Mouse (Mus musculus): ENCODE results near the gene Ift74. TPM values are rescaled to one million over a fixed set of nuclear protein-coding genes. Genes with fewer than 3 reads are reported as not detected.
"Not testable (repeated sequence)": the region's sequence is repeated elsewhere in the genome, so short reads cannot be mapped to it uniquely, and the experiment has no call there.

Gene Ift74
- polyA plus RNA-seq, 1 experiment, result 0.89 TPM

- no peak for TF ChIP-seq GATA1 (IDR thresholded peaks at IDR 0.05; ENCODE audit: borderline replicate concordance, low read length)
- no peak for TF ChIP-seq FLI1 (IDR thresholded peaks at IDR 0.05; ENCODE audit: low read length)
- H3K36me3 ChIP-seq (replicated peaks; ENCODE audit: low read length), result peaks cover 4% of the 10 kb centered on the region
- no peaks in the 10 kb centered on the region for H3K9me3 ChIP-seq
Measured at GRCm38 (mm10) chr4:94683305-94683704, 69.0 kb downstream of the Ift74 start.

DNA sequence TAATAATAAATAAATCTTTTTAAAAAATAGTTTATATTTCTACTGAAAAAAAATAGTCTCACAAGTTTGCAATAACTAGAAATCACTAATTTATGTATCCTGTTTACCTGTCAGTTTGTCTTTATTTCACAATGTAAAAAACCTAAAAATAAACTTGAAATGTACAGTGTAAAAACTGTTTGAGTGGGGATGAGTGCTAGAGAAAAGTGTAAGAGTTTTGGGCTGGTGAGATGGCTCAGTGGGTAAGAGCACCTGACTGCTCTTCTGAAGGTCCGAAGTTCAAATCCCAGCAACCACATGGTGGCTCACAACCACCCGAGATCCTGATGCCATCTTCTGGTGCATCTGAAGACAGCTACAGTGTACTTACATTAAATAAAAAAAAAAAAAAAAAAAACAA is 75.5 kb downstream of the Ift74 start:
- H3K36me3 ChIP-seq (replicated peaks; ENCODE audit: low read length); H3K9me3 ChIP-seq; H3K4me3 ChIP-seq (replicated peaks); H3K27me3 ChIP-seq (replicated peaks): not testable (repeated sequence)
- H3K4me1 ChIP-seq, result peaks cover 13% of the 10 kb centered on the region

More at GRCm38 (mm10) chr4:94683305-94683704, 69.0 kb downstream of the Ift74 start:
- Histone ChIP-seq H3K4me1 (peaks cover 15% of the 10 kb centered on the region), H3K4me3 (replicated peaks) (no peak overlapping the region), H3K27me3 (replicated peaks) (no peaks in the 10 kb centered on the region)

GRCm38 (mm10) chr4:94691078-94691477 is 76.8 kb downstream of the Ift74 start:
- Histone ChIP-seq H3K4me3 (replicated peaks) (no peak overlapping the region), H3K27me3 (replicated peaks) (no peaks in the 10 kb centered on the region), H3K9me3 (no peaks in the 10 kb centered on the region), H3K36me3 (replicated peaks; ENCODE audit: low read length) (peaks cover 6% of the 10 kb centered on the region), H3K4me1 (peaks cover 13% of the 10 kb centered on the region)
- TF ChIP-seq GATA1 (IDR thresholded peaks at IDR 0.05; ENCODE audit: borderline replicate concordance, low read length) (no peak; the same call in 2 of the 3 replicates), FLI1 (IDR thresholded peaks at IDR 0.05; ENCODE audit: low read length) (no peak)

DNA sequence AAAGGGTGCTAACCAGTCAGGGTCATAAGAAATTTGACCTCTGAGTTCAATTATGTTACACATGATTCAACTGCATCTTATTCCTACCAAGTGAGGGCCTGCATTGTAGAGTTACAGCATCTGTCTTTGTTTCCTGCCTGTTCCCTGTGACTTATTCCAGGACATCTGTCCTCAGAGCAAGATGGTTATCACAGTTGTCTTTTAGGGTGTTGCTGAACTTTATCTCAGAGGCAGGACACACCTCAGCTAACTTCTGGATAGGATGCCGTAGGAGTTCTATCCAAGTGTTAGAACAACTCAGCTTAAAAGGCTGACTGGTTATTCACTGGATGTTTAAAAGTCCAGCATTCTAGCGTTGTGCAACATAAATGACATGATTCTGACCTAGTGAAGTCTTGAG is 77.9 kb downstream of the Ift74 start:
- Histone ChIP-seq H3K36me3 (replicated peaks; ENCODE audit: low read length) (peaks cover 6% of the 10 kb centered on the region), H3K27me3 (replicated peaks) (no peaks in the 10 kb centered on the region), H3K4me3 (replicated peaks) (no peak overlapping the region), H3K4me1 (peaks cover 22% of the 10 kb centered on the region), H3K9me3 (no peaks in the 10 kb centered on the region)
- TF ChIP-seq FLI1 (IDR thresholded peaks at IDR 0.05; ENCODE audit: low read length), result no peak
- no peak for TF ChIP-seq GATA1 (IDR thresholded peaks at IDR 0.05; ENCODE audit: borderline replicate concordance, low read length)

DNA sequence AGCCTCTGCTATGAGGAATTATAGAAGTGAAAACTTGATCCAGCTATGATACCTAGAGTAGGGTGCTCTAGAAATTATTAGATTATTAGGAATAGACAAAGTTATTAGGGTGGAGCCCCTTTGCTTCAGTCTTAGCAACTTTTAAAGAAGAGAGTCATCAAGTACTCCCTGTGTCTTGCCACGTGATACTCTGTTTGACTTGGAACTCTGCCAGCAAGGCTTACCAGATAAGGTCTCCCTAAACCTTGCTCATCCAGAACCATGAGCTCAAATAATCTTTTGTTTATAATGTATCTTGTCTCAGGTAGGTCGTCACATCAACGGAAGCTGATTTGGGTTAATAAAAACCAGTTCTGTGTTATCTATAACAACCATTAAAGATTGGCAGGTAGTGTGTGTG is 82.1 kb downstream of the Ift74 start:
- TF ChIP-seq FLI1 (IDR thresholded peaks at IDR 0.05; ENCODE audit: low read length), result no peak
- TF ChIP-seq GATA1 (IDR thresholded peaks at IDR 0.05; ENCODE audit: borderline replicate concordance, low read length), result no peak
- H3K36me3 ChIP-seq (replicated peaks; ENCODE audit: low read length), result no peaks in the 10 kb centered on the region
- no peak overlapping the region for H3K4me3 ChIP-seq (replicated peaks)
- no peaks in the 10 kb centered on the region for H3K27me3 ChIP-seq (replicated peaks)
- no peaks in the 10 kb centered on the region for H3K9me3 ChIP-seq
- peaks cover 21% of the 10 kb centered on the region for H3K4me1 ChIP-seq

GRCm38 (mm10) chr4:94711002-94711401 is 96.7 kb downstream of the Ift74 start:
- Histone ChIP-seq H3K36me3 (replicated peaks; ENCODE audit: low read length) (no peaks in the 10 kb centered on the region), H3K4me1 (0 out of 2 replicates have a peak, but pooled peaks cover 3% of the 10 kb centered on the region), H3K9me3 (no peaks in the 10 kb centered on the region), H3K4me3 (replicated peaks) (no peak overlapping the region), H3K27me3 (replicated peaks) (no peaks in the 10 kb centered on the region)
- TF ChIP-seq FLI1 (IDR thresholded peaks at IDR 0.05; ENCODE audit: low read length) (no peak), GATA1 (IDR thresholded peaks at IDR 0.05; ENCODE audit: borderline replicate concordance, low read length) (no peak)

GRCm38 (mm10) chr4:94711426-94711825 is 97.1 kb downstream of the Ift74 start:
- H3K4me3 ChIP-seq (replicated peaks), result no peak overlapping the region
- no peaks in the 10 kb centered on the region for H3K36me3 ChIP-seq (replicated peaks; ENCODE audit: low read length)
- 0 out of 2 replicates have a peak, but pooled peaks cover 3% of the 10 kb centered on the region for H3K4me1 ChIP-seq
- no peaks in the 10 kb centered on the region for H3K9me3 ChIP-seq
- TF ChIP-seq GATA1 (IDR thresholded peaks at IDR 0.05; ENCODE audit: borderline replicate concordance, low read length) (no peak), FLI1 (IDR thresholded peaks at IDR 0.05; ENCODE audit: low read length) (no peak)
- no peaks in the 10 kb centered on the region for H3K27me3 ChIP-seq (replicated peaks)

DNA sequence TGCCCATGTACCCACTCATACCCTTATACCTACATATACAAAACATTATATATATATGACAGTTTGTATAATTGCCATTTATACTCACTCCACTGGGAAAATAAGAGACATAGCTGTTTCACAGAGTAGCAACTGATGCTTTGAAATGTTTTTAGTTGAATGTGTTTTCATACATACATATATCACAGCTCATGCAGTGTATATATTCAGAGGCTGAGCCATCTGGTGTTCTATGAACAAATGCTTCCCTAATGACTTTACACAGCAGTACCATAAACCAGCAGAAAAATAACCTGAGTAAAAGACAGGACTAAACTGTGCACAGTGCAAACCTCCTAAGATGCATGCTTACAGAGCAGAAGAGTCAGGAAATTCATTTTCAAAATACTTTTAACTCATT is 99.5 kb downstream of the Ift74 start:
- Histone ChIP-seq H3K9me3 (no peaks in the 10 kb centered on the region), H3K27me3 (replicated peaks) (no peaks in the 10 kb centered on the region)
- TF ChIP-seq FLI1 (IDR thresholded peaks at IDR 0.05; ENCODE audit: low read length) (no peak), GATA1 (IDR thresholded peaks at IDR 0.05; ENCODE audit: borderline replicate concordance, low read length) (no peak)

GRCm38 (mm10) chr4:94715166-94715565 is 100.9 kb downstream of the Ift74 start:
- no peaks in the 10 kb centered on the region for H3K27me3 ChIP-seq (replicated peaks)
- H3K4me3 ChIP-seq (replicated peaks), result no peak overlapping the region
- H3K36me3 ChIP-seq (replicated peaks; ENCODE audit: low read length), result no peaks in the 10 kb centered on the region
- 0 out of 2 replicates have a peak, but pooled peaks cover 3% of the 10 kb centered on the region for H3K4me1 ChIP-seq
- TF ChIP-seq FLI1 (IDR thresholded peaks at IDR 0.05; ENCODE audit: low read length), result no peak
- TF ChIP-seq GATA1 (IDR thresholded peaks at IDR 0.05; ENCODE audit: borderline replicate concordance, low read length), result no peak
- no peaks in the 10 kb centered on the region for H3K9me3 ChIP-seq

More for the DNA sequence above, 99.5 kb downstream of the Ift74 start:
- no peak overlapping the region for H3K4me3 ChIP-seq (replicated peaks)
- no peaks in the 10 kb centered on the region for H3K36me3 ChIP-seq (replicated peaks; ENCODE audit: low read length)
- 0 out of 2 replicates have a peak, but pooled peaks cover 3% of the 10 kb centered on the region for H3K4me1 ChIP-seq

DNA sequence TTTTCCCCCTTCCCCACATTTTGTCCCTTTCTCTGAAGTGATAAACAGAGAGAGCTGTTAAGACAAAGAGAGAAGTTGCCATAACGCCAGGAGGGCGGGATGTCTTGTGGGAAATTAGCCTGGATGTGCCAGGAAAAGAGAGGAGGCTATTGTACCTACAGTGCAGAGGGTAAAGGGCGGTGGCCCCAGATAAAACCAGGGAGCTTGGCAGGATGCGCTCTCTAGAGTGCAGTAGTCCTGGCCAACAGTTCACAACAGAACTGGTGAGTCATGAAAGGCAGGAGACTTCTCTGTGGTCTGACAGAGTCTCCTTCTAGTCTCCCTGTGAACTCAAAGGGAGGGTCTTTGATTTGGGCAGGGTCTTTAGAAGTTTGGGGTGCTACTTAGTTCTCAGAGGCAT is 111.5 kb downstream of the Ift74 start:
- H3K9me3 ChIP-seq, result peaks cover 6% of the 10 kb centered on the region
- peaks cover 11% of the 10 kb centered on the region for H3K4me1 ChIP-seq
- TF ChIP-seq GATA1 (IDR thresholded peaks at IDR 0.05; ENCODE audit: borderline replicate concordance, low read length), result no peak
- no peak for TF ChIP-seq FLI1 (IDR thresholded peaks at IDR 0.05; ENCODE audit: low read length)
- no peaks in the 10 kb centered on the region for H3K27me3 ChIP-seq (replicated peaks)
- H3K4me3 ChIP-seq (replicated peaks), result no peak overlapping the region
- H3K36me3 ChIP-seq (replicated peaks; ENCODE audit: low read length), result no peaks in the 10 kb centered on the region

DNA sequence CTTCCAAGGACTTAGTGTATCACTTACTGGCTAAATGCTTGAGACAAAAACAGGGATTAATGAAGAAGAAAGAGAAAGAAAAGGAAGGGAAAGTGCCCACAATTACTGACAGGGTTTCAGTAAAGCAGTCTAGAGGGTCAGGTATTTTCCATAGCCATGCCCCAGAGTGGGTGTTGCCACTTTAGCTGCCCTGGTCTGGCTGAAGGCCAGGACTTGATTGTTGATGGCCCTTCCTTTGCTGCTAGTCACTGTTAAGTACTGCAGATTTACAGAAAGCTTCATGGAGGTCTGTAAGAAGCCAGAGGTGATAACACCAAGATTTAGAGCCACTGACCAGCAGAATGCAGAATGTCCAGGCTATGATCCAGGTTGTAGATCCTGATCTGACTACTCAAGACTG is 118.4 kb downstream of the Ift74 start:
- peaks cover 6% of the 10 kb centered on the region for H3K9me3 ChIP-seq
- no peaks in the 10 kb centered on the region for H3K27me3 ChIP-seq (replicated peaks)
- peaks cover 2% of the 10 kb centered on the region; the same call in 1 of the 2 replicates for H3K4me1 ChIP-seq
- H3K36me3 ChIP-seq (replicated peaks; ENCODE audit: low read length), result no peaks in the 10 kb centered on the region
- H3K4me3 ChIP-seq (replicated peaks), result no peak overlapping the region
- TF ChIP-seq GATA1 (IDR thresholded peaks at IDR 0.05; ENCODE audit: borderline replicate concordance, low read length), result no peak
- TF ChIP-seq FLI1 (IDR thresholded peaks at IDR 0.05; ENCODE audit: low read length), result no peak
